Mouse (Mus musculus) urinary bladder, postnatal 4 days (tissue): ENCODE data around the gene Cdh1.
"Not testable (repeated sequence)": the region's sequence is repeated elsewhere in the genome, so short reads cannot be mapped to it uniquely, and the experiment has no call there.

Experiments
- DNase-seq, 2 experiments: peaks; one replicate each; pipeline ENCODE4 v3.0.0; 2021 to 2022; ENCODE audit warnings: low spot score in 2 of 2

The Cdh1 gene

GRCm38 (mm10) chr8:106592458-106592857, 10.7 kb upstream of the Cdh1 start:
- no peak for DNase-seq

DNA sequence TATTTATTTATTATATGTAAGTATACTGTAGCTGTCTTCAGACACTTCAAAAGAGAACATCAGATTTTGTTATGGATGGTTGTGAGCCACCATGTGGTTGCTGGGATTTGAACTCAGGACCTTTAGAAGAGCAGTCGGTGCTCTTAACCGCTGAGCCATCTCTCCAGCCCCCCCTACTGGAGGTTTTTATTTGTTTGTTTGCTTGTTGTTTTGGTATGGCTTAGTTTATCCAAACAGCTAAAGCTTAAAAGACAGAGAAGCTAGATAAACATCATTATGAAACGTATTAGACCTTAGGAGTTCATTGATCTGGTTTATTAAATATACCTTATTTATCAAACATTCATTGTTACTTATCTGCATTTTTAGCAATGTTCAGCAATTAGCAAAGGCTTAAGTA, 7.5 kb upstream of the Cdh1 start:
- DNase-seq, result not testable (repeated sequence)

DNA sequence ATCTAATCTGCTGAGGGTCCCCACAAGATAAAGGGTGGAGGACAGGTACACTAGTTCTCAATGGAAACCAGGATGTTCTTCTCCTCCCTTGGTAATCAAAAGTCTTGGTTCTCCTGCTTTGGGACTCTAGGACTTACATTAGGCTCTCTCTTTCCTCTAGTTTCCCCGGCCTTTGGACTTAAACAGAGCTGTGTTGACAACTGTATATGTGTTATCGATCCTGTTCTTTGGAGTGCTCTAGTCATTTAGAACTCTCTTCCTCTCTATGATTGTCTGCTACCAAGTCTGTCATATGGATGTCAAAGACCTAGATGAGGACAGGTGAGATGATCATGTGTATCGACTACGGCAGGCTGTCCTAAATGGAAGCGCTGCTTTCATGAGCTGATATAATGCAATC, 6.1 kb upstream of the Cdh1 start:
- DNase-seq, result no peak

DNA sequence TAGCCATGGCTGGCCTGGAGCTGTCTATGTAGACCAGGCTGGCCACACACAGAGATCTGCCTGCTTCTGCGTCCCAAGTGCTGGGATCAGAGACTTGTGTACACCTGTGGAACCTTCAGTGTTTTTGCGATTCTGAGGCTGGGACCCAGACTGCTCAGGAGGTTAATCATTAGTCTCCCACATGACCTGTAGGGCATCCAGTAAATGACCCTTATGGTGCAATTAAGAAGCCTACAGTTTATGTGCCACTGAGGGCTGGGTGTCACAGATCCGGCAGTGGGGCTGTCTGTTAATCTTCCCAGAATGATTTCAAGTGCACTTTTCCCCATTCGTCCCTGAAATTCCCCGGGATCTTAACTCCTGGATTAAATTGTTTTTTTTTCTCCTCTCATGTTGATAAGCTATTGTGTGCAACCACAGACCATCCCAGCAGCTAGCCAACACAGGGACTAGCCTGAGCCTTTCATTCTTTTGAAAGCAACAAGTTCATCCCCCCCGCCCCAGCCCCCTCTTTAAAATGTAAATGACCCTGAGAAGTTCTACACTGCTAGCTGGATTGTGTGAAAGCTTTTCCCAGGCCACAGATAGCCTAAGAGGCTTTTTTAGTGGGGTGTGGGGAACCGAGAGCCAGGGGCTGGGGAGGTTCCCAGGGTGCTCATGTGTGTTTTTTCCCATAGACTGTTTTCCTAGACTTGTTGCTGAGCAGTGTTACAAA, 3.7 kb upstream of the Cdh1 start:
- DNase-seq, result no peak

- DNase-seq, result no peak
Observed at GRCm38 (mm10) chr8:106603933-106604332, 782 bp downstream of the Cdh1 start.

GRCm38 (mm10) chr8:106605657-106606056, 2.5 kb downstream of the Cdh1 start:
- DNase-seq, result no peak

- no peak for DNase-seq
Observed at GRCm38 (mm10) chr8:106606121-106606520, 3.0 kb downstream of the Cdh1 start.

GRCm38 (mm10) chr8:106606601-106607145, 3.5 kb downstream of the Cdh1 start:
- no peak for DNase-seq

DNA sequence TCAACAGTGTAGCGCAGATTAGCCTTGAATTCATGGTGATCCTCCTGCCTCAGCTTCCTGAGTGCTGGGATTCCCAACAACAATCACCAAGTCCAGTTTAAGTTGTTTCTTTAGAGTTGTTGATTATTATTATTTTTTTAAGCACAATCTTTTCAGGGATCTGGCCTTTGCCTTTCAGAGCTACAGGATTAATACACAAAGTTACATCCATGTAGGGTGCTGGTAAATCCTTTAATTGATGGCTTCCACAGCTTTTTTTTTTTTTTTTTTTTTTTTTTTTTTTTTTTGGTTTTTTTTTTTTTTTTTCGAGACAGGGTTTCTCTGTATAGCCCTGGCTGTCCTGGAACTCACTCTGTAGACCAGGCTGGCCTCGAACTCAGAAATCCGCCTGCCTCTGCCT, 4.6 kb downstream of the Cdh1 start:
- DNase-seq, result not testable (repeated sequence)

DNA sequence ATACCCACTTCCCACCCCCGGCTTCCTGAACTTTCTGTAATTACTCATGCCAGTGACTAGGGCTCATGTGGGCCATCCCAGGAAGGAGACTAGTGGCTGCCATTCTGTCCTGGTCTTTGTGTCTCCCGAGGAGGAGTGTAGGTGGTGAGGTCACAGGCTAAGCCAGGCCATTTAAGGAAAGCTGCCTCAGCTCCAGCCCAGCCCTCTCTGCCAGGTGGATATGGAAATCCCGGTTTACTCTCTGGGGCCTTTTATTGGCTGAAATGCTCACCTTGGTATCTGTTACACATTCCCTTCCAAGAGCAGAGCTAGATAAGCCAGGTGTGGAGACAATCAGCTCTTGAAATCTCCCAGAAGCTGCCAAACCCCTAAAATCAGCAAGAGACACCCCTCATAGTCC, 5.3 kb downstream of the Cdh1 start:
- DNase-seq, result no peak

- no peak for DNase-seq
Observed at GRCm38 (mm10) chr8:106609076-106609903, 6.1 kb downstream of the Cdh1 start.

DNA sequence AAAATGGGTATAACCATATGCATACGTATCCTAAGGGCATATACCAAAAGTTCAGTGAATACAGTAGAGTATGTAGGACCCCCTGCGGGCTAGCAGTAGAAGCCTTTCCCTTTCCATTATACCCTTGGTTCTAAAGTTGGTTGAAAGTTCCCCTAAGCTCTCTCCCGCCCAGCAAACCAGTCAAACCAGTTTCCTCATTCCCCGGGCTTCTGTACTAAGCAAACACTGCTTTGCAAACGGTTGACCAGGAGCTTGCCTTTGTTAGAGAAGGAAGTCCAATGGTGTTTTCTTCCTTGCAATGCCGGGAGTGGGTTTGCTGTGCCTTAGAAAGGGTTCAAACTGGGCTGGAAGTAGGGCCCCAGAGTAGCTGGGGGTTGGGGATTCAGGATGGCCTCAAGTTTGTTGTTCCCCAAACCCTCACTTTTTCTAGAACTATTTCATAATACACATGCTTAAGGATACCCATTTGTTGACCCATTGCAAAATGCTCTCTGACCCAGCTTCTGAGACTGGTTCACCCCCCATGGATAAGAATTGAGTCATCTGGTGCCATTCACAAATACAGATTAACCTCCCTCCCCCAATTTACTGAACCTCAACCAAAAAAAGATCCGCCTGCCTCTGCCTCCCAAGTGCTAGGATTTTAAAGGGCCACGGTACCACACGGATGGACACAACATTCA, 7.9 kb downstream of the Cdh1 start:
- DNase-seq, result no peak

GRCm38 (mm10) chr8:106612047-106612446, 8.9 kb downstream of the Cdh1 start:
- no peak for DNase-seq

DNA sequence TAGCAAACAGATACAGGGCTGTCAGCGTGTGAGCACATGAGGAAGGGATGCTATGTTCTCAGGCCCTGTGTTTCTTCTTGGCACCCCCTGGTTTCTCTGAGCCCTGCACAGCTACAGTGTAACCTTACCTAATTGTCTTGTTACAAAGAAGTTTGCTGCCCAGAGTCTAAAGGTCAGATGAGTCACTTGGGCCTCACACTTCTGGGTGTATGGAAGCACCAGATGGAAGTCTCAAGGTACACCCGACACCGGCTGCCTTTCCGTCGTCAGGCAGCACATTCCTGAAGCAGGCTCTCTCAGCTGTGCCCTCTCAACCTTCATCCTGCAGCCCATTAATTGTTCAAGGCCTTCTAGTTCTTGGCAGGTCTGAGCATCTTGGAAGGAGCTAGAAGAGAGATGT, 11.6 kb downstream of the Cdh1 start:
- no peak for DNase-seq

- no peak for DNase-seq
Observed at GRCm38 (mm10) chr8:106615661-106616299, 12.6 kb downstream of the Cdh1 start.

- no peak for DNase-seq
Observed at GRCm38 (mm10) chr8:106616679-106617078, 13.5 kb downstream of the Cdh1 start.

- DNase-seq, result no peak
Observed at GRCm38 (mm10) chr8:106617196-106617595, 14.0 kb downstream of the Cdh1 start.

GRCm38 (mm10) chr8:106617865-106618264, 14.7 kb downstream of the Cdh1 start:
- DNase-seq, result no peak

- no peak for DNase-seq
Observed at GRCm38 (mm10) chr8:106618324-106618723, 15.2 kb downstream of the Cdh1 start.

DNA sequence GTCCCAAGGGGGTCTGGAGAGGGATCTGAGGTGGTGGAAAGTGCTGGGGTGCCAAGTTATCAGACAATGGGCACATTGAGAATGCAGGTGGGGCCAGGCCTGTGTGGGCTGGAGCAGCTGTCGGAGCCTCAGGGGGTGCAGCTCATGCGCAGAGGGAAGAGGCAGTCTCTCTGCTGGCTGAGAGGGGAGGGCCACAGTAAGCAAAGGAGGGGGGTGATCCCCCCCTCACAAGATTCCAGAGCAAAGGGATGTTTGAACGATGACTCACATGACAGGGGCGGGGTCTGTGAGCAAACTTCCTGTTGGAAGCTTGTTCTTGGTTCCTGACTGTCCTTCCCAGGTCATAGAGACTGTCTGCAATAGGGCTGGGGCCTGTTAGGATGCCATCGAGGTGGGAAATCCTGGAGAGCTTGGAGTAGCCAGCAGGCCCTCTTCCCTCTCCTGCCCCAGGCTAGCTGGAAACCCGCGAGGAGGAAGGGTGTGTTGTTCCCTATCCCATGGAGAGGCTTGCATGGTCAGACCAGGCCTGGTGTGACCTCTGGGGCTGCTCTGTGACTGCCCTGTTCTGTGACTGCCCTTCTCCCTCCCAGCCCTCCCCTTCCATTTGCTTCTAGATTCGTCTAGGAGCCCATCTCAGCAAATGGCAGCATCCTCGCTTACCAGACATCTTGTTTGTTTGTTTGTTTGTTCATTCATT, 16.5 kb downstream of the Cdh1 start:
- DNase-seq, result peak; percentile 63 to 64

DNA sequence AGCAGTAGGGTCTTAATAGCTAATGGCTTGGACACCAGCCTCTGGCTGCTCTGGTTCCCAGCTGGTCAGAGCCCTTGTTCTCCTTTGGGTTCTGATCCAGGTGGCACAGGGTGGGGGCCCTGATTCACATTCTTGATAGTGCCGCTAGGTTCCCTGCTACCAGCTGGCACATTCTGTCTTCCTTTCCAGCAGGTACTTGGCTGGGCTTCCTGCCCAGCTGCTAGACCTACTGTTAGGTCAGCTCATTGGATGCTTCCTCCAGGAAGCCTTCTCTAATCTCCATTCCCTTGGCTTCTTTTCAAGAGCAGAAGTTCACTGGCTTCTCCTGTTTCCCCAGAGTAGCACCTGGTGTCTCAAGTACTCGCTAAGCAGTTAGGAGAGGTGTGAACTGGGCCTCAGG, 17.3 kb downstream of the Cdh1 start:
- no peak for DNase-seq
